Mouse (Mus musculus) left cerebral cortex, adult 2 months (tissue): ENCODE data around the gene Trmt13. TPM values are rescaled to one million over a fixed set of nuclear protein-coding genes. Genes with fewer than 3 reads are reported as not detected.

Experiments
- DNase-seq, 2 experiments: peaks; one replicate each; pipeline ENCODE4 v3.0.0; 2021 to 2022; ENCODE audit warnings: low spot score in 2 of 2, mixed read lengths in 1 of 2; ENCODE audit errors: extremely low spot score in 1 of 2
- H3K27ac ChIP-seq: fragments of 200-600 bp; 2 replicates; pipeline ENCODE4 v1.8.1; 2022
- H3K4me3 ChIP-seq: fragments of 200-600 bp; 2 replicates; pipeline ENCODE4 v1.8.1; 2022
- CTCF ChIP-seq: fragments of 200-600 bp; IDR thresholded peaks from 2 replicates; pipeline ENCODE4 v1.8.1; 2022; ENCODE audit warnings: antibody characterized with exemption, mild to moderate bottlenecking, moderate library complexity
- intact Hi-C: fragments of 180-260 bp; cut with DNase I; formaldehyde crosslinking; loops from one replicate; pipeline ENCODE4 v1.15.1; 2025
- total RNA-seq, 2 experiments: library from RNA; stranded (reverse); gene quantifications; 2 replicates each; pipeline ENCODE4 v1.2.3; 2021

The Trmt13 gene
- total RNA-seq, 2 experiments from 2014 or later = 17.4 to 19.4 TPM

- no peak for TF ChIP-seq CTCF
These were observed 77.8 kb downstream of the Trmt13 start for GRCm38 (mm10) chr3:116536428-116537199.

More at GRCm38 (mm10) chr3:116536428-116537199, 77.8 kb downstream of the Trmt13 start:
- Histone ChIP-seq H3K4me3 (no peak overlapping the region), H3K27ac (no peak overlapping the region)
- DNase-seq = no peak
- intact Hi-C loops = loop anchor here (5.0 kb wide), 1 partner anchor 46 kb away; no protein-coding TSS in a partner anchor

Other genes starting within 250 kb of the Trmt13 start
- gene Cdc14a, start 190.6 kb downstream of the Trmt13 start, total RNA-seq = 1 to 10 TPM; 2.6 to 4.5 TPM
- gene Rtca, start 106.4 kb downstream of the Trmt13 start, total RNA-seq = 10 to 100 TPM; 57.5 to 58.9 TPM
- 10 to 100 TPM; 16.2 to 17.2 TPM for gene Dbt, start 101.5 kb downstream of the Trmt13 start, total RNA-seq
- gene Lrrc39, start 51.6 kb downstream of the Trmt13 start, total RNA-seq = not detected
- 1 to 10 TPM; 5.9 to 8.1 TPM for gene Sass6, start 19.6 kb downstream of the Trmt13 start, total RNA-seq
- gene Mfsd14a, start 48.1 kb upstream of the Trmt13 start, total RNA-seq = 10 to 100 TPM; 55.1 to 57.3 TPM
- under 1 TPM in 1 of 2 experiments, not detected in 1; 0.56 TPM for gene Gm43191, start 66.7 kb upstream of the Trmt13 start, total RNA-seq
- gene Slc35a3, start 98.2 kb upstream of the Trmt13 start, total RNA-seq = 10 to 100 TPM; 15.7 to 17.7 TPM
- gene Agl, start 193.6 kb upstream of the Trmt13 start, total RNA-seq = 10 to 100 TPM; 25.3 to 25.8 TPM
- 1 to 10 TPM in 1 of 2 experiments, under 1 TPM in 1; 0.57 to 1.1 TPM for gene Frrs1, start 244.9 kb upstream of the Trmt13 start, total RNA-seq